Mouse (Mus musculus) hindbrain, embryonic 16.5 days (tissue): ENCODE measurements around the gene Tgtp1. TPM values are rescaled to one million over a fixed set of nuclear protein-coding genes. Genes with fewer than 3 reads are reported as not detected.
"Not testable (repeated sequence)": the region's sequence is repeated elsewhere in the genome, so short reads cannot be mapped to it uniquely, and the experiment has no call there.

Experiments
- ATAC-seq: fragments of 200-750 bp; cut with Nextera tagmentation; 2 replicates; pipeline ENCODE4 v1.8.0; 2017; ENCODE audit warnings: moderate TSS enrichment, moderate library complexity
- H3K27ac ChIP-seq: fragments of 300-500 bp; sonication (generic); 2 replicates; pipeline ENCODE4 v1.5.1; 2014; ENCODE audit warnings: low read depth, mild to moderate bottlenecking, control low read depth, low read length, moderate library complexity
- H3K27me3 ChIP-seq: fragments of 300-500 bp; sonication (generic); replicated peaks from 2 replicates; pipeline ENCODE4 v1.6.1; 2014; ENCODE audit warnings: low read length; ENCODE audit not compliant: control insufficient read depth, insufficient read depth
- H3K36me3 ChIP-seq: fragments of 300-500 bp; sonication (generic); 2 replicates; pipeline ENCODE4 v1.6.1; 2014; ENCODE audit warnings: mild to moderate bottlenecking, low read length, moderate library complexity, mixed read lengths; ENCODE audit not compliant: control insufficient read depth, insufficient read depth
- H3K4me1 ChIP-seq: fragments of 300-500 bp; sonication (generic); 2 replicates; pipeline ENCODE4 v1.6.1; 2014; ENCODE audit warnings: low read depth, low read length; ENCODE audit not compliant: control insufficient read depth, insufficient read depth
- H3K4me2 ChIP-seq: fragments of 300-500 bp; sonication (generic); 2 replicates; pipeline ENCODE4 v1.6.1; 2014; ENCODE audit warnings: mild to moderate bottlenecking, low read length, control low read depth, moderate library complexity
- H3K4me3 ChIP-seq: fragments of 300-500 bp; sonication (generic); 2 replicates; pipeline ENCODE4 v1.5.1; 2014; ENCODE audit warnings: mild to moderate bottlenecking, low read length, control low read depth, moderate library complexity
- H3K9ac ChIP-seq: fragments of 300-500 bp; sonication (generic); 2 replicates; pipeline ENCODE4 v1.6.1; 2014; ENCODE audit warnings: low read depth, mild to moderate bottlenecking, control low read depth, low read length, moderate library complexity
- H3K9me3 ChIP-seq: fragments of 300-500 bp; sonication (generic); 2 replicates; pipeline ENCODE4 v1.6.1; 2014; ENCODE audit warnings: mild to moderate bottlenecking, low read length, moderate library complexity; ENCODE audit not compliant: control insufficient read depth
- whole genome bisulfite sequencing: fragments of 180-500 bp; shearing (Covaris S2); extraction: QIAGEN DNeasy Blood & Tissue Kit; methylation state at CpG from one replicate; pipeline ENCODE4 v1.1.7; 2014; 5-methylcytosine and 5-hydroxymethylcytosine counted together
- polyA plus RNA-seq: library from polyadenylated mRNA; unstranded; fragments of >200 nt; fragmentation: Nextera tagmentation; extraction: Ambion mirVana; gene quantifications from 2 replicates; pipeline ENCODE4 v1.2.1, GENCODE M21; 2015

Gene Tgtp1
- polyA plus RNA-seq, 1 experiment from 2014 or later: 0.25 TPM

DNA sequence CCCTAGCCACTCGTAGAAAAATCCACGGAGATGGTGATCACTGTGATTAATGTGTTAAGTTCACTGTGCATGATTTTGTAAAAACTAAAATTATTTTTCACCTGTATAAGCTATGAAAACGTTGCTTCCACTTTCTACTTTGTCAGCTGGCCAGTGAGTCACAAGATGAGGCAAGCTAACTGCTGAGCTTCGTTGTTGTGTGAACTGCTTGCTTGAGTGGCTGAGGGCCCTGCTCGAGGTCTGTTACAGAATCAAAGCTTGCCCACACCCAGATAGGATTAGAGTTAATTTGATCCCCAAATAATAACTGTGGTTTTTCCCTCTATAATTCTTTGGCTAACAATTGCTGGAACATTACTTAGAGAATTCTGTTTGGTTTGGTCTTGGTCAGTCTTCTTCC is 13.9 kb downstream of the Tgtp1 start:
- no CpG with 5 or more reads among the region's 5 CpGs for WGBS
- not testable (repeated sequence) for H3K27me3 ChIP-seq, H3K4me1 ChIP-seq, H3K4me2 ChIP-seq, H3K9ac ChIP-seq, H3K36me3 ChIP-seq, H3K4me3 ChIP-seq, H3K9me3 ChIP-seq, ATAC-seq, H3K27ac ChIP-seq

DNA sequence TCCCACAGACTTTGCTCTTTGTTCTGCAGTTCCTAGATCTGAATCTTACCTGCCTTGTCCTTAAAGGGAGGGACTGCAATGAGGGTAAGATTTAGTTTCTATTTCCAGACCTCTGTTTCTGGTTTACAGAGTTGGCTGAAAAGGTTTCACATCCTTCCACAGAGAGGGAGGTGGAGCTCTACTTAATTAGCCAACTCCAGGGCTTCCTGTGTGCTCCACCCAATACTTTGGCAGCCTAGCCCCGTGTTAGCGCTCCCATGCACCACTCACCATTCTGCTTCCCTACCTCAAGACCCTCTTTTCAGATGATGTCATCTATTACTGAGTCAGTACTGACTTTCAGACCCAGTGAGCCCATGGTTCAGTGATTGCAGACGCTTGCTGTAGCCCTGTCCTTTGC is 14.7 kb downstream of the Tgtp1 start, which contains the start of gene 9930111J21Rik1:
9930111J21Rik1 (minus strand) TSS at position 148 of the 400 bp plus-strand sequence.
- not testable (repeated sequence) for H3K4me3 ChIP-seq, H3K4me2 ChIP-seq, H3K36me3 ChIP-seq, H3K4me1 ChIP-seq, ATAC-seq, H3K27ac ChIP-seq, H3K27me3 ChIP-seq, H3K9ac ChIP-seq, H3K9me3 ChIP-seq
- no CpG with 5 or more reads among the region's 3 CpGs for WGBS

DNA sequence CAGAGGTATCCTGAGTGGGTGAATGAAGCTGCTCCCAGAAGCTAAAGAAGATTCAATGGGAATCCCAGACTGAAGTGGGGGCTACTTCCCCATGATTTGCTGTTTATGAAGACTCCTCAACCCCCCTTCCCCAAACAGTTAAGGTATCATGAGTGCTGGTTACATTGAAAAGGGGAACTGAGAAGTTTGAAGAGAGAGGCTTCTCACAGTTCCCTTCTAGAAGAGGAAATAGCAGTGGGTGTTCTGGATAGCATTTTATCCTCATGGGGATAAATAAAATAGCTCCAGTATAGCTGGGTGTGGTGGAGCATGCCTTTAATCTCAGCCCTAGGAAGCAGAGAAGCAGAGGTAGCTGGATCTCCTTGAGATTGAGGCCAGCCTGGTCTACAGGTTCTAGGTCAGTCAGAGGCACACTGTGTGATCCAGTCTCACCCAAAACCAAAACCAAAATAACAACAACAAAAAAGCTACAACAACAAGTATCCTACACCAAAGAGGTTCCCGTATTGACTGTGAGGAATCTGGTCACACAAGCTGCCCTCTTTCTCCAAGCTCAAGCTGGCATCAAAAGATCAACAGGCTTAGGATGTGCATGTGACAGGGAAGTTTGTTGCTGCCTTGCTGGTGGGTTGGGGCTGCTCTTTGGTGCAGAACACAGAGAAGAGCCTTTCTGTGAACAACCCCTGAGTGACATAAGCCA is 15.6 kb downstream of the Tgtp1 start, which contains the start of gene Olfr56:
Olfr56 (plus strand) TSS at position 650 of the 700 bp plus-strand sequence.
- WGBS: no CpG with 5 or more reads among the region's 1 CpGs
- H3K27me3 ChIP-seq, H3K36me3 ChIP-seq, H3K9me3 ChIP-seq, H3K9ac ChIP-seq, H3K4me1 ChIP-seq, ATAC-seq, H3K27ac ChIP-seq, H3K4me3 ChIP-seq, H3K4me2 ChIP-seq: not testable (repeated sequence)

DNA sequence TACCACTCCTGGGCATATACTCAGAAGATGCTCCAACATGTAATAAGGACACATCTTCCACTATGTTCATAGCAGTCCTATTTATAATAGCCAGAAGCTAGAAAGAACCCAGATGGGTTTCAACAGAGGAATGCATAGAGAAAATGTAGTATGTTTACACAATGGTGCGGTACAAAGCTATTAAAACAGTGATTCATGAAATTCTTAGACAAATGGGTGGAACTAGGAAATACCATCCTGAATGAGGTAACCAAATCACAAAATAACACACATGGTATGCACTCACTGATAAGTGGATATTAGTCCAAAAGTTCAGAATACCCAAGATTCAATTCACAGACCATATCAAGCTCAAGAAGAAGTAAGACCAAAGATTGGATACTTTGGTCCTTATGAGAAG is 19.3 kb downstream of the Tgtp1 start:
- ATAC-seq, H3K9ac ChIP-seq, H3K4me1 ChIP-seq, H3K27me3 ChIP-seq, H3K9me3 ChIP-seq, H3K36me3 ChIP-seq, H3K4me2 ChIP-seq, H3K27ac ChIP-seq, H3K4me3 ChIP-seq: not testable (repeated sequence)
- no CpG with 5 or more reads among the region's 1 CpGs for WGBS

DNA sequence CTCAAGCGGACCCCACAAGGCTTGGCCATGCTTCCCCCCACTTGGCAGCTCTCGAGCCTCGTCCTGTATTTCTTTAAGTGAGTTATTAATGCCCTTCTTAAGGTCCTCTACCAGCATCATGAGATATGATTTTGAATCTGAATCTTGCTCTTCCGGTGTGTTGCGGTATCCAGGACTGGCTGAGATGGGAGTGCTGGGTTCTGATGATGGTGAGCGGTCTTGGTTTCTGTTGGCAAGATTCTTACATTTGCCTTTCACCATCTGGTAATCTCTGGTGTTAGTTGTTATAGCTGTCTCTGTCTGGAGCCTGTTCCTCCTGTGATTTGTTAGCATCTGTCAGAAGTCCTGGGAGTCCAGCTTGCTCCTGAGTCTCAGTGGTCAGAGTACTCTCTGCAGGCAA is 47.9 kb downstream of the Tgtp1 start, which contains the start of gene Psme2b:
Psme2b (minus strand) TSS at position 101 of the 400 bp plus-strand sequence.
- not testable (repeated sequence) for H3K4me2 ChIP-seq, H3K27me3 ChIP-seq, ATAC-seq, H3K4me1 ChIP-seq, H3K9me3 ChIP-seq, H3K9ac ChIP-seq, H3K36me3 ChIP-seq, H3K27ac ChIP-seq, H3K4me3 ChIP-seq
- 93% methylated on average over 6 of the region's 6 CpGs for WGBS

DNA sequence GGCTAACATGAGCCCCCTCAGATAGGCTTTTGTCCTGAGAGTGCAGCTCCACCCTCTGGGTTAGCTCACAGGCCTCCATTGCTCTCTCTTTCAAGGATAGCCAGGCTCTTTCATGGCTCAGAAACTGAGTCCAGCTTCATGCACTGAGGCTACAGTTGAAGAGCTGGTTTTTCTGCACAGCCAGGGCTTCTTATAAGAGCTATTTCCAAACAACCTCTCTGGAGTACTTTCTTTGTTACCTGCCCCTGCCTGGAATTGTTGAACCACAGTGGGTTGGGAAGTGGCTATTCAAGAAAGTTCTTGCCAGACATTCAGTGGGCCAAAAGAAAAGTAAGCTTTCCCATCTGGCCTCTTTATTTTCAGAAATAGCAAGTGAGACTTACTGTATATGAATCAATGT is 54.7 kb downstream of the Tgtp1 start:
- H3K27me3 ChIP-seq, H3K9me3 ChIP-seq, H3K9ac ChIP-seq, H3K36me3 ChIP-seq, H3K4me2 ChIP-seq, H3K4me3 ChIP-seq, H3K4me1 ChIP-seq, ATAC-seq, H3K27ac ChIP-seq: not testable (repeated sequence)

Other genes with a start within 250 kb of the Tgtp1 start
- gene Rack1, start 193.8 kb downstream of the Tgtp1 start, polyA plus RNA-seq: 343 and 349 TPM in 2 replicates
- gene Trim41, start 176.8 kb downstream of the Tgtp1 start, polyA plus RNA-seq: 6.5 and 7.1 TPM in 2 replicates
- 1.7 and 2.7 TPM in 2 replicates for gene Trim7, start 168.0 kb downstream of the Tgtp1 start, polyA plus RNA-seq
- gene Gm12184, start 167.5 kb downstream of the Tgtp1 start, polyA plus RNA-seq: 1.1 and 2.3 TPM in 2 replicates
- gene Irgm1, start 122.5 kb downstream of the Tgtp1 start, polyA plus RNA-seq: 3.6 and 5.4 TPM in 2 replicates
- 0.16 and 0.18 TPM in 2 replicates for gene Gm5431, start 92.0 kb downstream of the Tgtp1 start, polyA plus RNA-seq
- gene Psme2b, start 48.0 kb downstream of the Tgtp1 start, polyA plus RNA-seq: 1.4 and 6.2 TPM in 2 replicates
- not detected in 2 replicates for gene Olfr56, start 15.3 kb downstream of the Tgtp1 start, polyA plus RNA-seq
- 0.24 and 0.46 TPM in 2 replicates for gene 9930111J21Rik1, start 14.8 kb downstream of the Tgtp1 start, polyA plus RNA-seq
- not detected in 2 replicates for gene Gm12185, start 1.9 kb downstream of the Tgtp1 start, polyA plus RNA-seq
- gene 9930111J21Rik2, start 57.1 kb upstream of the Tgtp1 start, polyA plus RNA-seq: 0.29 and 0.40 TPM in 2 replicates
- 0.09 TPM in 1 of 2 replicates, not detected in the other for gene Tgtp2, start 70.0 kb upstream of the Tgtp1 start, polyA plus RNA-seq
- 0.81 TPM in 2 replicates for gene Ifi47, start 82.4 kb upstream of the Tgtp1 start, polyA plus RNA-seq
- gene Olfr1396, start 120.7 kb upstream of the Tgtp1 start, polyA plus RNA-seq: not detected in 2 replicates
- gene Olfr1395, start 148.1 kb upstream of the Tgtp1 start, polyA plus RNA-seq: not detected in 2 replicates
- gene Olfr1394, start 160.2 kb upstream of the Tgtp1 start, polyA plus RNA-seq: not detected in 2 replicates
- 0.27 and 0.65 TPM in 2 replicates for gene Btnl9, start 193.0 kb upstream of the Tgtp1 start, polyA plus RNA-seq
- 35.3 and 38.0 TPM in 2 replicates for gene Zfp62, start 209.1 kb upstream of the Tgtp1 start, polyA plus RNA-seq